Mouse (Mus musculus) heart, adult 10 weeks (tissue): ENCODE data around the gene Gm10719. TPM values are rescaled to one million over a fixed set of nuclear protein-coding genes. Genes with fewer than 3 reads are reported as not detected.

Experiments
- polyA plus RNA-seq: library from polyadenylated mRNA; stranded (reverse); fragments of 350-450 nt; fragmentation: Illumina TruSeq; extraction: RNeasy Lipid Tissue Mini Kit (QIAGEN cat#74804); gene quantifications from one replicate; pipeline ENCODE4 v1.2.3, GENCODE M21; 2014; ENCODE audit warnings: low read depth, low replicate concordance

Gm10719 gene
- polyA plus RNA-seq, result not detected

DNA sequence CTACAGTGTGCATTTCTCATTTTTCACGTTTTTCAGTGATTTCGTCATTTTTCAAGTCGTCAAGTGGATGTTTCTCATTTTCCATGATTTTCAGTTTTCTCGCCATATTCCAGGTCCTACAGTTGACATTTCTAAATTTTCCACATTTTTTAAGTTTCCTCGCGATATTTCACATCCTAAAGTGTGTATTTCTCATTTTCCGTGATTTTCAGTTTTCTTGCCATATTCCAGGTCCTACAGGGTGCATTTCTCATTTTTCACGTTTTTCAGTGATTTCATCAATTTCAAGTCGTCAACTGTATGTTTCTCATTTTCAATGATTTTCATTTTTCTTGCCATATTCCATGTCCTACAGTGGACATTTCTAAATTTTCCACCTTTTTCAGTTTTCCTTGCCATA is at the start of gene Gm10719:
TSS of gene Gm10719 (plus strand) at position 301 of the 400 bp plus-strand sequence.

DNA sequence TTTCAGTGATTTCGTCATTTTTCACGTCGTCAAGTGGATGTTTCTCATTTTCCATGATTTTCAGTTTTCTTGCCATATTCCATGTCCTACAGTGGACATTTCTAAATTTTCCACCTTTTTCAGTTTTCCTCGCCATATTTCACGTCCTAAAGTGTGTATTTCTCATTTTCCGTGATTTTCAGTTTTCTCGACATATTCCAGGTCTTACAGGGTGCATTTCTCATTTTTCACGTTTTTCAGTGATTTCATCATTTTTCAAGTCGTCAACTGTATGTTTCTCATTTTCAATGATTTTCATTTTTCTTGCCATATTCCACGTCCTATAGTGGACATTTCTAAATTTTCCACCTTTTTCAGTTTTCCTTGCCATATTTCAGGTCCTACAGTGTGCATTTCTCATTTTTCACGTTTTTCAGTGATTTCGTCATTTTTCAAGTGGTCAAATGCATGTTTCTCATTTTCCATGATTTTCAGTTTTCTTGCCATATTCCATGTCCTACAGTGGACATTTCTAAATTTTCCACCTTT is 16.7 kb upstream of the Gm10719 start, which contains the start of gene Gm10722:
TSS of gene Gm10722 (plus strand) at position 478 of the 528 bp plus-strand sequence.

DNA sequence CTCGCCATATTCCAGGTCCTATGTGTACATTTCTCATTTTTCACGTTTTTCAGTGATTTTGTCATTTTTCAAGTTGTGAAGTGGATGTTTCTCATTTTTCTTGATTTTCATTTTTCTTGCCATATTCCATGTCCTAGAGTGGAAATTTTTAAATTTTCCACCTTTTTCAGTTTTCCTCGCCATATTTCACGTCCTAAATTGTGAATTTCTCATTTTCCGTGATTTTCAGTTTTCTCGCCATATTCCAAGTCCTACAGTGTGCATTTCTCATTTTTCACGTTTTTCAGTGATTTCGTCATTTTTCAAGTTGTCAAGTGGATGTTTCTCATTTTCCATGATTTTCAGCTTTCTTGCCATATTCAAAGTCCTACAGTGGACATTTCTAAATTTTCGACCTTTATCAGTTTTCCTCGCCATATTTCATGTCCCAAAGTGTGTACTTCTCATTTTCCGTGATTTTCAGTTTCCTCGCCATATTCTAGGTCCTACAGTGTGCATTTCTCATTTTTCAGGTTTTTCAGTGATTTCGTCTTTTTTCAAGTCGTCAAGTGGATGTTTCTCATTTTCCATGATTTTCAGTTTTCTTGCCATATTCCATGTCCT is 14.3 kb upstream of the Gm10719 start, which contains the start of gene Gm11168:
TSS of gene Gm11168 (plus strand) at position 553 of the 603 bp plus-strand sequence.

DNA sequence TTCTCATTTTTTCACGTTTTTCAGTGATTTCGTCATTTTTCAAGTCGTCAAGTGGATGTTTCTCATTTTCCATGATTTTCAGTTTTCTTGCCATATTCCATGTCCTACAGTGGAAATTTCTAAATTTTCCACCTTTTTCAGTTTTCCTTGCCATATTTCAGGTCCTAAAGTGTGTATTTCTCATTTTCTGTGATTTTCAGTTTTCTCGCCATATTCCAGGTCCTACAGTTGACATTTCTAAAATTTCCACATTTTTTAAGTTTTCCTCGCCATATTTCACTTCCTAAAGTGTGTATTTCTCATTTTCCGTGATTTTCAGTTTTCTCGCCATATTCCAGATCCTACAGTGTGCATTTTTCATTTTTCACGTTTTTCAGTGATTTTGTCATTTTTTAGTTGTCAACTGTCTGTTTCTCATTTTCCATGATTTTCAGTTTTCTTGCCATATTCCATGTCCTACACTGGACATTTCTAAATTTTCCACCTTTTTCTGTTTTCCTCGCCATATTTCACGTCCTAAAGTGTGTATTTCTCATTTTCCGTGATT is 4.4 kb upstream of the Gm10719 start, which contains the start of gene Gm10721:
TSS of gene Gm10721 (plus strand) at position 408 of the 547 bp plus-strand sequence.

DNA sequence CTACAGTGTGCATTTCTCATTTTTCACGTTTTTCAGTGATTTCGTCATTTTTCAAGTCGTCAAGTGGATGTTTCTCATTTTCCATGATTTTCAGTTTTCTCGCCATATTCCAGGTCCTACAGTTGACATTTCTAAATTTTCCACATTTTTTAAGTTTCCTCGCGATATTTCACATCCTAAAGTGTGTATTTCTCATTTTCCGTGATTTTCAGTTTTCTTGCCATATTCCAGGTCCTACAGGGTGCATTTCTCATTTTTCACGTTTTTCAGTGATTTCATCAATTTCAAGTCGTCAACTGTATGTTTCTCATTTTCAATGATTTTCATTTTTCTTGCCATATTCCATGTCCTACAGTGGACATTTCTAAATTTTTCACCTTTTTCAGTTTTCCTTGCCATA is 1.9 kb upstream of the Gm10719 start, which contains the start of gene Gm10720:
TSS of gene Gm10720 (plus strand) at position 301 of the 400 bp plus-strand sequence.

DNA sequence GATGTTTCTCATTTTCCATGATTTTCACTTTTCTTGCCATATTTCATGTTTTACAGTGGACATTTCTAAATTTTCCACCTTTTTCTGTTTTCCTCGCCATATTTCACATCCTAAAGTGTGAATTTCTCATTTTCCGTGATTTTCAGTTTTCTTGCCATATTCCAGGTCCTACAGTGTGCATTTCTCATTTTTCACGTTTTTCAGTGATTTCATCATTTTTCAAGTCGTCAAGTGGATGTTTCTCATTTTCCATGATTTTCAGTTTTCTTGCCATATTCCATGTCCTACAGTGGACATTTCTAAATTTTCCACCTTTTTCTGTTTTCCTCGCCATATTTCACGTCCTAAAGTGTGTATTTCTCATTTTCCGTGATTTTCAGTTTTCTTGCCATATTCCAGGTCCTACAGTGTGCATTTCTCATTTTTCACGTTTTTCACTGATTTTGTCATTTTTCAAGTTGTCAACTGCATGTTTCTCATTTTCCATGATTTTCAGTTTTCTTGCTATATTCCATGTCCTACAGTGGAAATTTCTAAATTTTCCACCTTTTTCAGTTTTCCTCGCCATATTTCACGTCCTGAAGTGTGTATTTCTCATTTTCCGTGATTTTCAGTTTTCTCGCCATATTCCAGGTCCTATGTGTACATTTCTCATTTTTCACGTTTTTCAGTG is 6.2 kb downstream of the Gm10719 start, which contains the start of gene Gm10718:
TSS of gene Gm10718 (plus strand) at position 236 of the 673 bp plus-strand sequence.

DNA sequence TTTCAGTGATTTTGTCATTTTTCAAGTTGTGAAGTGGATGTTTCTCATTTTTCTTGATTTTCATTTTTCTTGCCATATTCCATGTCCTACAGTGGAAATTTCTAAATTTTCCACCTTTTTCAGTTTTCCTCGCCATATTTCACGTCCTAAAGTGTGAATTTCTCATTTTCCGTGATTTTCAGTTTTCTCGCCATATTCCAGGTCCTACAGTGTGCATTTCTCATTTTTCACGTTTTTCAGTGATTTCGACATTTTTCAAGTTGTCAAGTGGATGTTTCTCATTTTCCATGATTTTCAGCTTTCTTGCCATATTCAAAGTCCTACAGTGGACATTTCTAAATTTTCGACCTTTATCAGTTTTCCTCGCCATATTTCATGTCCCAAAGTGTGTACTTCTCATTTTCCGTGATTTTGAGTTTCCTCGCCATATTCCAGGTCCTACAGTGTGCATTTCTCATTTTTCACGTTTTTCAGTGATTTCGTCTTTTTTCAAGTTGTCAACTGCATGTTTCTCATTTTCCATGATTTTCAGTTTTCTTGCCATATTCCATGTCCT is 7.8 kb downstream of the Gm10719 start, which contains the start of gene Gm10717:
TSS of gene Gm10717 (plus strand) at position 506 of the 556 bp plus-strand sequence.

DNA sequence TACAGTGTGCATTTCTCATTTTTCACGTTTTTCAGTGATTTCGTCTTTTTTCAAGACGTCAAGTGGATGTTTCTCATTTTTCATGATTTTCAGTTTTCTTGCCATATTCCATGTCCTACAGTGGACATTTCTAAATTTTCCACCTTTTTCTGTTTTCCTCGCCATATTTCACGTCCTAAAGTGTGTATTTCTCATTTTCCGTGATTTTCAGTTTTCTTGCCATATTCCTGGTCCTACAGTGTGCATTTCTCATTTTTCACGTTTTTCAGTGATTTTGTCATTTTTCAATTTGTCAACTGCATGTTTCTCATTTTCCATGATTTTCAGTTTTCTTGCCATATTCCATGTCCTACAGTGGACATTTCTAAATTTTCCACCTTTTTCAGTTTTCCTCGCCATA is 17.1 kb downstream of the Gm10719 start, which contains the start of gene Gm17535:
TSS of gene Gm17535 (plus strand) at position 301 of the 400 bp plus-strand sequence.

DNA sequence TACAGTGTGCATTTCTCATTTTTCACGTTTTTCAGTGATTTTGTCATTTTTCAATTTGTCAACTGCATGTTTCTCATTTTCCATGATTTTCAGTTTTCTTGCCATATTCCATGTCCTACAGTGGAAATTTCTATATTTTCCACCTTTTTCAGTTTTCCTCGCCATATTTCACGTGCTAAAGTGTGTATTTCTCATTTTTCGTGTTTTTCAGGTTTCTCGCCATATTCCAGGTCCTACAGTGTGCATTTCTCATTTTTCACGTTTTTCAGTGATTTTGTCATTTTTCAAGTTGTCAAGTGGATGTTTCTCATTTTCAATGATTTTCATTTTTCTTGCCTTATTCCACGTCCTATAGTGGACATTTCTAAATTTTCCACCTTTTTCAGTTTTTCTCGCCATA is 19.4 kb downstream of the Gm10719 start, which contains the start of gene Gm10715:
TSS of gene Gm10715 (plus strand) at position 301 of the 400 bp plus-strand sequence.

Other genes starting within 250 kb of the Gm10719 start
- not detected for gene Gm10722, start 16.5 kb upstream of the Gm10719 start, polyA plus RNA-seq
- not detected for gene Gm11168, start 14.1 kb upstream of the Gm10719 start, polyA plus RNA-seq
- not detected for gene Gm10721, start 4.3 kb upstream of the Gm10719 start, polyA plus RNA-seq
- not detected for gene Gm10720, start 1.8 kb upstream of the Gm10719 start, polyA plus RNA-seq
- gene Gm10718, start 6.1 kb downstream of the Gm10719 start, polyA plus RNA-seq, result not detected
- gene Gm10717, start 8.0 kb downstream of the Gm10719 start, polyA plus RNA-seq, result not detected
- not detected for gene Gm17535, start 17.2 kb downstream of the Gm10719 start, polyA plus RNA-seq
- not detected for gene Gm10715, start 19.5 kb downstream of the Gm10719 start, polyA plus RNA-seq